Mouse (Mus musculus): ENCODE measurements around the gene Tas1r2. TPM values are rescaled to one million over a fixed set of nuclear protein-coding genes. Genes with fewer than 3 reads are reported as not detected.

Tas1r2 gene
- not detected in 2 replicates for total RNA-seq (2021)
- long read RNA-seq, experiment 1: 0 reads
- long read RNA-seq, experiment 2: 0 reads

- DNase-seq: no peak
Measured at GRCm38 (mm10) chr4:139653238-139653637, at the start of gene Tas1r2. Gene Tas1r2, plus strand, starts transcription at chr4:139653538.

GRCm38 (mm10) chr4:139605216-139605615 is 48.1 kb upstream of the Tas1r2 start:
- no peak for DNase-seq

DNA sequence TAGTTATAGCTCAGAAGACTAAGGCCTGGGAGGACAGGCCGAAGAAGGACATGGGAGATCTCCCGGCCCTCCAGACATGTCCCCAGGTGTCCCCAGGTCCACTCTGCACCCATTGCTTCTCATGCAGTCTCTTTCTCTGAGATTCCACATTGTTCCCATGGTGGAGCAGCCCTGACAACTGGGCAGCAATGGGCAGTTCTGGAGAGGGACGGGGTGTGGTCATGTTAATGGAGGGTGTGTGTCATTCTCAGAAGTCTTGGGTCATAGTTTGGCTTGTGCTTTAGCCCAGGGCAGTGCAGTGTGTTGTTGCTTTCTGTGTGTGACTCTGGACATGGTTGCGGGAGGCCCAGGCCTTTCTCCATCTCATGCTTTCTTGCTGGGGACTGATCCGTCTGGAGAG is 46.6 kb upstream of the Tas1r2 start:
- DNase-seq: peak; percentile 14

- DNase-seq: no peak
Measured at GRCm38 (mm10) chr4:139608975-139609374, 44.4 kb upstream of the Tas1r2 start.

DNA sequence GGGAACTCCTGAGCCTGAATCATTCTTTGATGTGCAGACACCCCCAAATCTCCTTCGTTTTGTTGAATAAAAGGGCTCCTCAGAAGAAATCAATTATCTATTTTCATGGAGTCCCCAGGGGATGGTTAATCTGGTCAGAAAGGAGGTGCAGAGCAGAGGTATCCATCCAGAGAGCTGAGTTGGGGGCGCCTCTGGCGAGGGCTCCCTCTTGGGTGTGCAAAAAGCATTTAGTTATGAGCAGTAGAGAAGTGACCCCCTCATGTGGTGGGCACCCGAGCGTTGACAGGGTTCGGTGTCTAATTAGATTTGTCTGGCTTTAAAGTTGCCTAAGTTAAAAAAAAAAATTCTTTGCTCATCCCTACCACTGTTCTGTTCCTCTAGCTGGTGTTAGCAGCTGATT is 42.4 kb upstream of the Tas1r2 start:
- no peak for DNase-seq

DNA sequence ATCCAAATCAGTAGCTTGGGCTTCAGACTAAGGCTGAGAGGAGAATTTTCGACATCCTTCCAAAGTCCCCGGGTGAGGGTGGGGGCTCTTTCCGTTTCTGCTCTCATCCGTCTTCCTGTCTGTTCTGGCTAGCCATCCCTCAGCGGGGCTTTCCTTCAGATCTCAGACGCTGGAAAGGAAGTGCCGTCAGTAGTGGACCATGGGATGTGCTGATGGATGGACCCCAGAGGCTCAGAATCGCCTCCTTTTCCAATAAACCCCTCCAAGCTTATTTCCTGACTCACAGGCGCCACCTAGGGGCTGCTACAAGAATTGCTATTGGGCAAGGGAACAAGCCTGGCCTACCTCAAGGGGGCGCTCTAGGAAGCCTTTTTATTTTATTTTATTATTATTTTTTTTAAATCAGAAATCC is 41.8 kb upstream of the Tas1r2 start:
- DNase-seq: peak; percentile 92

DNA sequence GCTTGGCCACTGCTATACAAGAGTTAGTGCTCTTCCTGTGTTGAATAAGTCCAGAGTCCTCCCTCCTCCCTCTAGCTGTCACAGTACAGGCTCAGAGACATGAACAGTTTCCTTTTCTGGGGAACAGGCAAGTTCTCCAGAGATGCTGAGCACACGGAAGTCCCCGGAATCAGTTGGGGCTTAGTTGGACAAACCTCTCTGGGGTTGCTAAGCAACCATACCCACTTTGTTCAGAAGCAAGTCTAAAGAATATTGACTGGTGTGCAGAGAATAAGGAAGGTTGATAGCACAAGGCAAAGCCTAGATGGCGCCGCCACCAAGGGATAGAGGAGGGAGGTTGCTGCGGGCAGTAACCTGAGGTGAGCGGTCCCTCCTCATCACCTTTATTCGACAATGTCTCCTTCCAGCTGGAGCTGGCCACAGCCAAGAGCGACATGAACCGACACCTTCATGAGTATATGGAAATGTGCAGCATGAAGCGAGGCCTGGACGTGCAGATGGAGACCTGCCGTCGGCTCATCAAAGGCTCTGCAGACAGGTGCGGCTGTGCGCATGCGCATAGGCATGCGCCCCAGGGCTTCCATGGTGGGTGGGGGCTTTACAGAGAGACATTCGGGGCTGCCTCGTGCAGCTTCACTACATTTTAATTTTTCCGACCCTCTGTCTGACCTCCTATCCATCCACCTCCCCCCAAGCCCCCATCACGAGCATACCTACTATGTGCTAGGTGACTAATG is 38.6 kb upstream of the Tas1r2 start:
- no peak for DNase-seq

DNA sequence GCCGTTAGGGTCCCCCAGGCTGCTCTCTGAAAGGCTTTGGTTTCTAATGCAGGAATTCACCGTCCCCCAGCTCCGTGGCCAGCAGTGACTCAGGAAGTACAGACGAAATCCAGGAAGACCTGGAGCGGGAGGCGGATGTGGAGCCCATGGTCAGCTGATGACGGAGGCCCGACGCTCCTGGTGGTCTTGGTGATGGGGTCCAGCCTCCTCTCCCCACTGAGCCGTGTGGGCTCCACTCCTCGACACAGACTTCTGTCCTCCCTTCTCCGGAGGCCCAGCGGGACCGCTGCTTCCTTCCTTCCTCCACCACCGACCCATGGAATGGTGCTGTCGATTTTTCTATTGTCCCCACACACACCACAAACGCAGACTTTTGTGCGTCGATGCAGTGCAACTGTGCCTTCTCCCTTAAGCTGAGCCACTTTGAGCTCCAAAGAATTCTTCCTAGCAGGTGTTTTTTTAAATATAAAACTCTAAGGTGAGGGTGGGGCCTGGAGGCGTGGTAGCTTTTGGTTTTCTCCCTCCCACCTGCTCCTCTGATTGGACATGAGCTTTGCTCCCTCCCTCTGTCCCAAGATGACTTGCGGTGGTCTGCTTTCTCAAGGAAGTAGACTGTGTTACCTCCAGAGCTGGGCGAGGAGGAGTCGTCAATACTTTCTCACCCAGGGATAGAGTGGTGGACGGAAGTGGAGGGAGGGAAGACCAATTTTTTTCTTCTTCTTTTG is 36.9 kb upstream of the Tas1r2 start:
- DNase-seq: peak; percentile 64

GRCm38 (mm10) chr4:139617001-139617364 is 36.4 kb upstream of the Tas1r2 start:
- DNase-seq: no peak

DNA sequence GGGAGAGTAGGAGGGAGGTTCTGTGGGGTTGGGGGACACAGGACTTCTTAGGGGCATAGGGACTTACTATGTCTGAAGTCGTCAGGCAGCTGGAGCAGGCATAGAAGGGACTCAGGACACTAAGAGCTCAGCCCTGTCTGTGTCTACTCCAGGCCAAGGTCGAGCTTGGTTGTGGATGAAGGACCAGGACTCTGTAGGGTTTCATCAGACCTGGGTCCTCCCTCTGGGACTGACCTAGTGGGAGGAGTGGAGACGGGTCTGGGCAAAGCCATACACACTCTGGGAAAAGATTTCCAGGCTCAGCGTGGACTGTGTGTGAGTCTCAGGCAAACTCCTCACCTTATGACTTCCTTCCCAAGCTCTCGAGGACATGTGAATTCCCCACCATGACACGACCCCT is 33.6 kb upstream of the Tas1r2 start:
- peak; percentile 75 for DNase-seq

GRCm38 (mm10) chr4:139622373-139623282 is 30.7 kb upstream of the Tas1r2 start, which contains the start of gene Aldh4a1:
Gene Aldh4a1, plus strand, starts transcription at chr4:139622866.
- peak; percentile 94 for DNase-seq

DNA sequence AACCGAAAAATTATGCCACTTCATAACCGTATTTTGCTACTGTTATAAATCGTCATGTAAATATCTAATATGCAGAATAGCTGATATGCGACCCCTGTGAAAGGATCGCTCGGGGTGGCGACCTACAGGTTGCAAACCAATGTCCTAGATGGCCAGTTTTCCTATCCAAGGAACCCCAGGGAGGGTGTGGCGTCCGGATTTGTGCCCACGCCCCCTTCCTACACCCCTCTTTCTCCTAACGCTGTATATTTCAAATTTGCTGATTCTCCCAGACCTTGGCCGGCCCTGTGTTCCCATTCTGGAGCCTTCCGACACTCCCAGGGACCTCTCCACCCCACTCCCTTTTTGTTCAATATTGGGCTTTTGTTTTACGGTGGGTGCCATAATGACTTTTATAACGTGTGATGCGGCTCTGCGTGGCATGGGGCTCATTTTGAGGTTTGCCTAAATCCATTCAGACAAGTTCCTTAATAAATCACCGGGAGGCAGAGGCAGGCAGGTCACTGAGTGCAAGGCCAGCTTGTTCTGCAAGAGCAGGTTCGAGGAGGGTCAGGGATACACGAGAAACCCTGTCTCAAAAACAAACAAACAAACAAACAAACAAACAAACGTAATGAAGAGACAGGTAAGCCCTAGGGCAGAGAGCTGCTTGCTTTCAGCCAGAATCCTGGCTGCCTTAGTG is 29.8 kb upstream of the Tas1r2 start:
- no peak for DNase-seq

DNA sequence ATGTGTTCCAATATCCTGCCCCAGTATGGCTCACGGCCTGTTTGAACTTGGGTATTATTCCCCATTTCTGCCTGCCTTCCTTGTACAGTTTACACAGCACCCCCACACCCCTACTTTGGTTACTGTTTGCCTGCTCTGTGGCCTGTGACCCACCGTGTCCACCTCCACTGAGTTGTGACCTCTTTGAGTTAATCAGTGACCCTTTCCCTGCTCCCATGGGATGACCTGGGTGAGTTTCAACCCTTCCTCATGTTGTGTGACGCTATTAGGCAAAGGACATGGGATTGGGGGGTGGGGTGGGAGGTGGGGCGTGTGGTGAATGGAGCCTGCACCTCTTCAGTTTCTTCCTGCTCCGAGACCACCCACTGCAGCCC is 29.2 kb upstream of the Tas1r2 start:
- no peak for DNase-seq

DNA sequence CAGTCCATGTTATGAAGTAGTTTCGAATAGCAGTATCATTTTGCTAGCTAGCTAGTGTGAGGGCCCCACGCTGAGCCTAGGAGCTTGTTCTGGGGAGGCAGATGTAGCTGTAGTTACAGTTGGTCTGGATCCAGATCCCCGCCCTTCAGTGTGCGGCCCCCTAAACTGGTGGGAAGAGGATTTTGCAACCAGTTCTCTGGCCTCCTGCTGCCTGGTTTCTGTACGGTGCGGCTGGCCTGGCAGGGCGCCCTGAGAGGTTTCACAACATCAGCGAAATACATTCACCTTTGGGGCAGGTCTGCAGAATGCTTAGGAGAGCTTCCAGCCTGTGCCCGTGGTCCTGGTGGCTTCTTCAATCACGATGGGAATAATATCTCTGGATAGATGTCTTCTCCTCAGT is 28.6 kb upstream of the Tas1r2 start:
- peak; percentile 61 for DNase-seq

GRCm38 (mm10) chr4:139627361-139627760 is 26.0 kb upstream of the Tas1r2 start:
- no peak for DNase-seq

DNA sequence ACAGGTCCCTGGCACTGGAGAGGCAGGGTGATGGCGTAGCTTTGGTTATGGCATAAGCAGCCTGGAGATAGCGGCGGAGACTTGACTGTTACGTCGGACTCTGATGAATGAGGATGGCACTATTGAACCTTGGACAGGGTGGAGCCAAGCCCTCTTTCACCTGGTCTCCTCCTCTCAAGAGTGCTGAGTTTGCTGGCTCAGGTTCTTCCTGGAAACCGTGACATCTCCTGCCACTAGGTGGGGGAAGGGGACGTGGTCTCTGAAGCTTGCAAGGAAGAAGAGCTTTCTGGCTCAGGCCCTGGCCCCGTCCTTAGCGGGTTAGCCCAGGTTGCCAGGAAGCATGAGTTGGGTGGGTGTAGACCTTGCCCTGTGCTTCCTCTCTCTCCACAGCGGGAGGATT is 23.2 kb upstream of the Tas1r2 start:
- no peak for DNase-seq

DNA sequence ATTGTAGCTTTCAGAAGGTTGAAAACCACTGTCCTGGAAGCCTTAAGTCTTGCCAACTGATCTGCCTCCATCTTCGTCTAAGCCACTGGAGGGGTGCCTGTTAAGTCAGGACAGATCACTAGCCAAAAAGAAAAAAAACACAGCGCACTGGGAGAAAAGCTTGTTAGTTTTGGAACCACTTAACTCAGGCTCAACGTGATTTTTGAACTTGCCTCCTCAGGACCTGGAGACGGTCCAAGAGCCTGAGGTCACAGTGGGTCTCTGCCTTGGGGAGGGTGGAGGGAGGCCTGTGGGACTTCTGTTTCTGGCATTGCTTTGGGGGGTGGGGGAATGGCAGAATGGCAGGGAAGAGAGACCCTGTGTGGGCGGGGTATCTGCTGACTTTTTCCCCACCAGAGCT is 22.2 kb upstream of the Tas1r2 start:
- peak; percentile 51 for DNase-seq

DNA sequence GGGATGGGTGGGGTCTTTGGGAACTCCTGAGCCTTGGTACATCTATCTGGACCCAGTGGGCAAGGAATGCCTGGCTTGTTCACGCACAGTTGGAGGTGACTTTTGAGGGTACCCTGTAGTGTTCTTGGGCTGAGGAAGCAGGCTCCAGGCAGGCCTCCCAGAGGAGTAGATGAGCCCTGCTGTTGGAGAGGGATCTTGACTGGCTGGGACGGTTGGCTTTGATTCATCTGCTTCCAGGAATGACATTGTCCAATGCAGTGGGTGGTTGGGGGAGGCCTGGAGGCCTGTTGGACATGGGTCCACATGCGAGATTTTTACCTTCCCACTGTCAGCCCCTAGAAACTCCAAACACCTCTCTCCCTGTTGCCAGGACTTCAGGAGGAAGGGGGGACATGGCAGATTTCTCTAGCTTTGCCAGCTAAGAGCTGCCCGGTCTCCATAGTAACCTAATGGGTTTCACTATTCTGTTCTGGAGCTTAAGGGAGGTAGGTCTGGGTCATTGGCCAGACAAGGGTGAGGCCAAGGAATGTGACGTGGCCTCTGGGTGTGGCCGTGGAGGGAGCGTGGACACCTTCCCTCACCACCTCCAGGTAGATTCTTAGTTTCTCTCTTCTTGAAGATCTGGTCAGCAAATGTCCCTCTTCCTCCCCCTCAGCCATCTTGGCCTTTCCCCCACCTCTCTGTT is 21.6 kb upstream of the Tas1r2 start:
- DNase-seq: no peak

DNA sequence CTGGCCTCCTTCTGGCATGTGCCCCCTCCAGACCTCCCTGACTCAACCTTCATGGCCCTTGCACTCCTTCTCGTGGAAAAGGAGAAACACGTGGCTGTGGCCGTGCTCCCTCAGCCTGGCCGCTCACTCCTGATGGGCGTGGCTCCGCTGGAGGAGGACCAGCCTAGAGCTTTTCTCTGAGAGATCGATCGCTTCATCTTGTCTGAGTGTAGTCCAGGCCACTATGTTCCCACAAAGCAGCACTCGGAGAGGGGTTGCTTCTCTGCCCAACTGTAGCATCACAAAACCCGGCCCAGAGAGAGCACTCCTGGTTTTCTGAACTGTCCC is 21.1 kb upstream of the Tas1r2 start:
- no peak for DNase-seq

- peak; percentile 86 for DNase-seq
Measured at GRCm38 (mm10) chr4:139636373-139636772, 17.0 kb upstream of the Tas1r2 start.

DNA sequence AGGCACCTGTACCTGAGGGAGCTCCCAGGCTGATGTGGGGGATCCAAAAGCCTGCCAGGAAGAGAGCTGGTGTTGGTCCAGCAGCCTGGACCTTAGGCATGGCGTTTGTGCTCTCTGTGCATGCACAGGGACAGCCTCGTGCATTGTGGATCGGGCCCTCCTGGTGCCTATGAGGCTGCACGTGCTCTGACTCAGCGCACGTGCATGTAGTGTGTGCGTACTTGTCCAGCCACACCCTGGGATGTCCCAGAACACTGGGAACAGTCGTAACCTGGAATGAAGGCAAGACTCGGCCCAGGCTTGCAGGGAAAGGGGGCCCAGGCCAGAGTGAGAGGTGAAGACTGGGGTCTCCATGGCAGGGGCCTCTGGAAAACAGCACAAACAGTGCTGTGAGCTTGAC is 15.5 kb upstream of the Tas1r2 start:
- no peak for DNase-seq

- no peak for DNase-seq
Measured at GRCm38 (mm10) chr4:139638356-139638755, 15.0 kb upstream of the Tas1r2 start.
